8 mouse cellular contexts compared by ENCODE assay signal in genomic region chr15:11904043-11904847, GRCm38 (mm10). TPM values are rescaled to one million over a fixed set of nuclear protein-coding genes. Genes with fewer than 3 reads are reported as not detected.
DNase-seq lines count a peak whose midpoint lies in the region; ATAC-seq and TF ChIP-seq lines count a peak whose summit lies in the region.

No protein-coding gene starts in this region.

- peak overlapping the region; percentile 35 for H3K4me3 ChIP-seq in C2C12 (ENCODE audit: insufficient read depth, poor library complexity, severe bottlenecking)
- peak overlapping the region; percentile 46 for H3K4me3 ChIP-seq in forebrain, embryonic 13.5 days
- H3K4me3 ChIP-seq in hindbrain, embryonic 16.5 days (ENCODE audit: low read length) = peak overlapping the region; percentile 56
- peak overlapping the region; percentile 55 for H3K4me3 ChIP-seq in limb, embryonic 15.5 days
- peak overlapping the region; percentile 42 for H3K4me3 ChIP-seq in midbrain, postnatal 0 days (ENCODE audit: low read depth, low read length)

- ATAC-seq in forebrain, embryonic 13.5 days = peak; percentile 31
- ATAC-seq in hindbrain, embryonic 16.5 days = peak; percentile 50
- no peak for ATAC-seq in limb, embryonic 15.5 days (ENCODE audit: insufficient number of reproducible peaks, low FRiP score, low TSS enrichment, low read depth)
- 0 out of 2 replicates have a peak, but pooled peaks have one; percentile 35 for ATAC-seq in midbrain, postnatal 0 days (ENCODE audit: low FRiP score)
- ATAC-seq in erythroid progenitor cell, adult 5-6 weeks (replicated peaks; ENCODE audit: low FRiP score, poor library complexity, severe bottlenecking) = no peak; the same call in 1 of the 2 replicates

- peak; percentile 71 for DNase-seq in ZHBTc4 (ENCODE audit: low read depth, low spot score)
- peak; percentile 23 for DNase-seq in midbrain, postnatal 0 days (ENCODE audit: low spot score)
- DNase-seq in thymus, postnatal 4 days = no peak

- no peak overlapping the region for H3K27ac ChIP-seq in forebrain, embryonic 13.5 days
- H3K27ac ChIP-seq in hindbrain, embryonic 16.5 days (ENCODE audit: low read depth, low read length) = no peak overlapping the region
- H3K27ac ChIP-seq in limb, embryonic 15.5 days = peak overlapping the region; percentile 67
- no peak overlapping the region for H3K27ac ChIP-seq in midbrain, postnatal 0 days (ENCODE audit: low read depth, low read length)

- no peaks in the 10 kb centered on the region for H3K79me3 ChIP-seq in C2C12 (ENCODE audit: low read depth)

- H3K9me3 ChIP-seq in forebrain, embryonic 13.5 days (replicated peaks) = no peaks in the 10 kb centered on the region
- no peaks in the 10 kb centered on the region for H3K9me3 ChIP-seq in hindbrain, embryonic 16.5 days (ENCODE audit: control insufficient read depth, low read length)
- H3K9me3 ChIP-seq in limb, embryonic 15.5 days = no peaks in the 10 kb centered on the region
- no peaks in the 10 kb centered on the region for H3K9me3 ChIP-seq in midbrain, postnatal 0 days (ENCODE audit: low read length)

- peak; percentile 26 for TF ChIP-seq CTCF in C2C12 (IDR thresholded peaks at IDR 0.05; ENCODE audit: control insufficient read depth, insufficient read depth, insufficient read length)
- peak; percentile 39 for TF ChIP-seq CTCF in midbrain, postnatal 0 days (IDR thresholded peaks at IDR 0.05)

- H3K9ac ChIP-seq in forebrain, embryonic 13.5 days = peak overlapping the region; percentile 48
- peak overlapping the region; percentile 62 for H3K9ac ChIP-seq in hindbrain, embryonic 16.5 days (ENCODE audit: low read depth, low read length)
- peak overlapping the region; percentile 48 for H3K9ac ChIP-seq in limb, embryonic 15.5 days
- H3K9ac ChIP-seq in midbrain, postnatal 0 days (replicated peaks; ENCODE audit: low read length, poor library complexity, severe bottlenecking) = peak overlapping the region; percentile 14; the same call in 1 of the 2 replicates

- WGBS in forebrain, embryonic 13.5 days = under 1% methylated on average over 48 of the region's 48 CpGs
- whole genome bisulfite sequencing in hindbrain, embryonic 16.5 days = under 1% methylated on average over 48 of the region's 48 CpGs
- under 1% methylated on average over 48 of the region's 48 CpGs for WGBS in limb, embryonic 15.5 days
- WGBS in midbrain, postnatal 0 days = under 1% methylated on average over 48 of the region's 48 CpGs

- H3K79me2 ChIP-seq in C2C12 (ENCODE audit: control insufficient read depth, insufficient read depth) = peaks cover 9% of the 10 kb centered on the region

- H3K36me3 ChIP-seq in C2C12 (ENCODE audit: control insufficient read depth, insufficient read depth) = no peaks in the 10 kb centered on the region
- H3K36me3 ChIP-seq in forebrain, embryonic 13.5 days (ENCODE audit: poor library complexity, severe bottlenecking) = no peaks in the 10 kb centered on the region
- H3K36me3 ChIP-seq in hindbrain, embryonic 16.5 days (ENCODE audit: control insufficient read depth, insufficient read depth, low read length) = no peaks in the 10 kb centered on the region
- no peaks in the 10 kb centered on the region for H3K36me3 ChIP-seq in limb, embryonic 15.5 days
- H3K36me3 ChIP-seq in midbrain, postnatal 0 days (ENCODE audit: insufficient read depth, low read length) = no peaks in the 10 kb centered on the region

- H3K27me3 ChIP-seq in C2C12 (ENCODE audit: control insufficient read depth, insufficient read depth, insufficient read length) = no peaks in the 10 kb centered on the region
- peaks cover 75% of the 10 kb centered on the region for H3K27me3 ChIP-seq in forebrain, embryonic 13.5 days
- H3K27me3 ChIP-seq in hindbrain, embryonic 16.5 days (replicated peaks; ENCODE audit: control insufficient read depth, insufficient read depth, low read length) = peaks cover 20% of the 10 kb centered on the region
- H3K27me3 ChIP-seq in limb, embryonic 15.5 days = peaks cover 40% of the 10 kb centered on the region
- peaks cover 27% of the 10 kb centered on the region for H3K27me3 ChIP-seq in midbrain, postnatal 0 days (ENCODE audit: insufficient read depth, low read length)

- H3ac ChIP-seq in C2C12 (ENCODE audit: control insufficient read depth, insufficient read length, low read depth) = peak overlapping the region; percentile 91

- H3K4me2 ChIP-seq in forebrain, embryonic 13.5 days = peak overlapping the region; percentile 94
- H3K4me2 ChIP-seq in hindbrain, embryonic 16.5 days (ENCODE audit: low read length) = peak overlapping the region; percentile 99
- H3K4me2 ChIP-seq in limb, embryonic 15.5 days = peak overlapping the region; percentile 96
- peak overlapping the region; percentile 81 for H3K4me2 ChIP-seq in midbrain, postnatal 0 days (ENCODE audit: low read depth, low read length, poor library complexity, severe bottlenecking)

- peaks cover 39% of the 10 kb centered on the region for H3K4me1 ChIP-seq in forebrain, embryonic 13.5 days
- H3K4me1 ChIP-seq in hindbrain, embryonic 16.5 days (ENCODE audit: control insufficient read depth, insufficient read depth, low read depth, low read length) = peaks cover 36% of the 10 kb centered on the region
- H3K4me1 ChIP-seq in limb, embryonic 15.5 days = peaks cover 42% of the 10 kb centered on the region
- H3K4me1 ChIP-seq in midbrain, postnatal 0 days (ENCODE audit: insufficient read depth, low read length) = peaks cover 18% of the 10 kb centered on the region; the same call in 1 of the 2 replicates

TF ChIP-seq in C2C12, 6 proteins besides CTCF, POLR2A, EP300 and RAD21:
- TF ChIP-seq MYOD1 (IDR thresholded peaks at IDR 0.05; ENCODE audit: control insufficient read depth, insufficient read length, low read depth) = no peak
- TF ChIP-seq CEBPB (IDR thresholded peaks at IDR 0.05; ENCODE audit: low read depth) = no peak
- TF ChIP-seq MAX (IDR thresholded peaks at IDR 0.05) = no peak
- TF ChIP-seq FOSL1 (IDR thresholded peaks at IDR 0.05; ENCODE audit: insufficient read depth, low read length, poor library complexity, severe bottlenecking) = no peak
- no peak for TF ChIP-seq MYOG (IDR thresholded peaks at IDR 0.05; ENCODE audit: control insufficient read depth, extremely low read depth, insufficient read length)
- no peak for TF ChIP-seq USF1 (IDR thresholded peaks at IDR 0.05; ENCODE audit: low read depth)
TF ChIP-seq in C2C12: peak in this region for 0.

RNA-seq across cellular contexts. Expression of gene Npr3, which starts 2.8 kb away (rescaled TPM):
- polyA plus RNA-seq in C2C12 (2012; fragmentation: generic; extraction: Trizol) = 1.4 TPM
- polyA plus RNA-seq in forebrain, embryonic 13.5 days (2015; fragmentation: Nextera tagmentation; extraction: Ambion mirVana) = 0.59 and 1.6 TPM in 2 replicates
- polyA plus RNA-seq in hindbrain, embryonic 16.5 days (2015; fragmentation: Nextera tagmentation; extraction: Ambion mirVana) = 1.1 and 1.3 TPM in 2 replicates
- 5.1 and 6.3 TPM in 2 replicates for polyA plus RNA-seq in limb, embryonic 15.5 days (2015; fragmentation: Nextera tagmentation; extraction: Ambion mirVana)
- 2.7 and 2.9 TPM in 2 replicates for total RNA-seq in midbrain, postnatal 0 days (2014; rRNA removed)
- polyA plus RNA-seq in midbrain, postnatal 0 days (2015; fragmentation: Nextera tagmentation; extraction: Ambion mirVana) = 0.63 and 0.75 TPM in 2 replicates
- total RNA-seq in erythroid progenitor cell, adult 5-6 weeks (2015; ENCODE audit: low replicate concordance) = not detected in 2 replicates
- not detected in 2 replicates for total RNA-seq in erythroid progenitor cell, adult 5-6 weeks (2017; ENCODE audit: low replicate concordance)

Comparison
In these comparisons a context has a peak if more than half of its experiments do, and no peak if none do; other contexts are left out.
1. ATAC-seq: peak in forebrain, embryonic 13.5 days (single experiment), hindbrain, embryonic 16.5 days (single experiment) and midbrain, postnatal 0 days (single experiment); none in limb, embryonic 15.5 days (single experiment) and erythroid progenitor cell, adult 5-6 weeks (single experiment).
2. Peak in every context shown above with its lines, with median percentiles within 50 percentile points of each other: H3K4me3 ChIP-seq, H3K4me2 ChIP-seq and H3K9ac ChIP-seq.